Mouse (Mus musculus) mature B cell (primary cell): ENCODE data around the gene Gnb2.

Experiments used
- in situ Hi-C: fragments of 300-500 bp; cut with MboI; formaldehyde crosslinking; loops from 2 replicates; pipeline ENCODE4 v1.14.3; 2019

Gene Gnb2

DNA sequence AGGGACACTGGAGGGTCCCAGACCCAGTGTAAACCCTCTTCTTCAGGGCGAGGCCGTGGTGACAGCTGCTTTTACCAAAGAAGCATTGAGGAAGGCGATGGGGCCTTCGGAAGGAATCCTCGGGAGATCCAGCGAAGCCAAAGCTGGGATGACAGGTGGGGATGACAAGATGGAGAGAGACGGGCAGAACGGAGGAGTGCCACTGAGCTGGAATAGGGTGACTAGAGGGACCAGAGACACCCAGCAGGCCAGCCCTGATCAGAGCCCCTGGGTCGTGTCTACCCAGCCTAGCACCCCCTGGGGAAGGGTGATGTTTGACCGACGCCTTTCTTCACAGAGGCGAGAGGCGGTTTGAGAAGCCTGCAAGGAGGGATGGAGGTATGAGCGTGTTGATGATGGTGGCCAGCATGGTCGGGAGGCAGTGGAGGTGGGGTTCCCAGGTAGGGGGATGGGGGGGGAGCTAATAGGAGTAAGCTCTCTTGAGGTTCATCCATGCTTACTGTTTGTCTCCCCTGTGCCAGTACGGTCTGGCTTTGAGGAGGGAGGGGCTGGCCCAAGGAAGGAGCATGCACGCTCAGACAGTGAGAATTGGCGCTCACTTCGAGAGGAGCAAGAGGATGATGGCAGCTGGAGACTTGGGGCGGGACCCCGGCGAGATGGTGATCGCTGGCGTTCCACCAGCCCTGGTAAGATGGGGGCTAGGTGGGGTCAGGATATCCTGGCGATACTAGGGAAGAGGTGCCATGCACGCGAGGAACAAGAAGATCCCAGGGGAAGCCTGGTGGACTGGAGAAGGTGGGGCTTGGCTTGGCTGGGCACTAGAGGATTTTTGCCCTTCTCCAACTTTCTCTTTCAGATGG is 13.4 kb downstream of the Gnb2 start:
- in situ Hi-C loops, result no loop called here

DNA sequence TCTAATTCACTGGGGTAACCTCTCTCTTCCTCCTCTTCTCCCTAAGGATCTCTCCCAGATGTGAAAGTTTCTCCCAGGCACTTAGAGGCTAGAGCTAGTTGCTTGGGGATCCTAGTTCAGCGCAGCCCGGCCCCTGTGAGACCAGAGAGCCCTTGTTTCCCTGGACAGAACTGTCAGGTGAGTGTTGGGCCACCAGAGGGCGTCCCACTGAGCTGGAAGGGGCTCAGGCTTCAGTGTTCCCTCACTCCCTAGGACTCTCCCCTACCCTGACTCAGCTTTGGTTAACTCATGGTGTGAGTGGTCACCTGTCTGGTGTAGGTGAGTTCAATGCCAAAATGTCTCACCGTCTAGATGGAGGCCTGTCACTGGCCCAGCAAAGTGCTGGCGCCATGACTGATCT is 14.9 kb downstream of the Gnb2 start, which contains the start of gene Gigyf1:
Gigyf1 (plus strand) TSS at position 113 of the 400 bp plus-strand sequence.
- in situ Hi-C loops, result no loop called here

DNA sequence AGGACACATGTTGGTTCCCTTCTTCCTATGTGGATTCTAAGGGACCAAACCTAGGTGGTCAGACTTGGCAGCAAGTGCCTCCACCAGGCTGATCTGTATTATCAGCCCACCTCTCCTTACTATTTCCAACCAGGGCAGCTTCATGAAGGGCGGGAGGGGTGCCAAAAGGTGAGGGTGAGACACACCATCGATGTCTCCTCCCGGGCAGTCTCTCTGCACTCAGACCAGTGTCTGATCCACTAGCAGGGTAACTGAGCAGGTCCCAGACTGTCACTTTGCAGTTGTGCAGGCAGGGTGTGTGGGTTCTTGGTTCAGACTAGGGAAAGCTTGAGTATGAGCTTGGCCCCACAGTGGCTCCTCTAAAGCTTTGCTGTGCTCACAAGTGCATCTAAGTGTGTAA is 18.5 kb downstream of the Gnb2 start:
- in situ Hi-C loops, result no loop called here

DNA sequence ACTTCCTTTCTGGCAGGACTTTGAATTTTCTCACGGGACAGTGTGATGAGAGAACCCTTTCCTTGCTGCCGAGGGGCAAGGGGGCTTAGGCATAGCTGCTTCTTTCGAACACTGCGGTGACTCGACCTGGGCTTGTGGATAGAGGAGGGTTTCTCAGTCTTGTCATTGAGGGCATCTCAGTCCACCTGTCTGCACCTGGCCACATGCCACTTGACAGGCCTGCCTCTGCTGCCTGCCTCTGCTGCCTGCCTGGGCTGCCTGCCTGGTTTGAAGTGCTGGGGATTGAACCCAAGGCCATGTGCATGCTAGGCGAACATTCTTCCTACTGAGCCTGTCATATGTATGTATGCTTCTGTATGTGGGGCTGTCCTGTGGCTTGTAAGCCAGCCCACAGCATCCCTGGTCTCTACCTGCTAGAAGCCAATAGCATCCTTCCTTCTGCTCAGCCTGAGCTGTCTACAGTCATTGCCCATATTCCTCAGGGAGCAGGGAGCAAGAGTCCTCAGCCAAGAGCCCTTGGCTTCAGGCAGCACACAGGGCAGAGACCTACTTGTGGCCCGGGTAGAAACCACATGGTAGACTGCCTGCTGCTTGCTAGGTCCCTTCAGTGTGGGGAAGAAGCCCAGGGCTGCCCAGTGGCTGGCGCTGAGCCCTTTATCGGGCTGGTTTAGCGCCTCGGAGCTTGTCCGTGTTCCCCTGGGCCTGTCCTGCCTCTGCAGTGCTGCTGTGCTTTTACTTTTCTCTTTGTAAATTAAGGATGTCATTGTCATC is 19.2 kb downstream of the Gnb2 start:
- in situ Hi-C loops, result no loop called here

DNA sequence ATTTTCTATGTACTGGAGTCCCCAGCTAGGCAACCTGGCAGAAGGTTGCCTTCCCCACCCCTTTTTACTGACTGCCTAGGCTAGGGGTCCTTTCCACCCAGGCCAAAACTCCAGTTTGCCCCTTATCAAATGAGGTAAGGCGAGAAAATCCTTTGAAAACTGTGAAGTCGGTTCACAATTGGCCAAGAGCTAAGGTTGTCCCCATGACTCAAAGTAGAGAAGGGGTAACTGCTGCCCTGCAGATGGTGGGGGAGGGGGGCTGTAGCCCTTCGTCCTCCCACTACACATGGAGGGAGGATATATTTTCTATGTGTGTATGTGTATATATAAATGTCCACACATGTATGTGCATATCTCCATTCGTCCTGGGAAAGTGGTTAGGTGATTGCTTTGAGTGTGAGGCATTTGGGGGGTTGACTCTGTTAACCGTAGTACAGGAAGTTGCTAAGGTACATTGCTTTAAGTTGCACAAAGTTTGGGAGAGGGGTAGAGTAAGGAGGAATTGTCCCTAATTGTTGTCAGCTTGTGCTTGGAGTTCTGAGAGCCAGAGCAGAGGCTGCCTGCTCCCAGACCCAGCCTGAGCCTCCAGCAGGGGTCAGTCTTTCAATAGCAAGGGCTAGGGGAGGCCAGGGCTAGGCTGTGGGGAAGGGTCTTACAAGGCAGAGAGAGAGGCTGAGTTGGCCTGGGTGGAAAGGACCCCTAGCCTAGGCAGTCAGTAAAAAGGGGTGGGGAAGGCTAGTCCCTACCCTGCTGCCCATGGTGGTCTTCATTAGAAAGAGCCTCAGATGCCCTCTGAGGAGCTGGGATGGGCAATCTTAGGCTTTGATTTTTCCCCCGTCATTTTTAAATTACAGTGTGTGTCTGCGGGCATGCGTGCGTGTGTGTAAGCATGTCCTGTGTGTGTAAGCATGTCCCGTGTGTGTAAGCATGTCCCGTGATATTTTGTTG is 20.2 kb downstream of the Gnb2 start:
- in situ Hi-C loops, result no loop called here

DNA sequence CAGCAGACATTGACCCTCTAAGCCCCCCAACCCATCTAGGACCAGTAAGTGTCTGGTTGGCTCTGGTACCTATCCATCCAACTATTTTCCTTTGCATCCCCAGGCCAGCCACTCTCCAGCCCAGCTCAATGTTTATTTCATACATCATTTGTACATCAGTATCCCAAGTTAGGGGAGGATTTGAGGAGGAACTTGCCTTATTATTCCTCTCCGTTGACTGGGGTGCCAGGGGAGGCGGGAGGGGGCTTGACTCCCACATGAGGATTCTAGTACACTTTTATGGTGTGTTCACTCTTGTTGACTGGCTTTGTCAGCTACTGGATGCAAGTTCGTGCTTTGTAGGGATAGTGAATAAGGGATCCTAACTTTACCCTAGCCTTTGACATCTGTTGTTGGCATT is 21.6 kb downstream of the Gnb2 start:
- in situ Hi-C loops, result no loop called here

DNA sequence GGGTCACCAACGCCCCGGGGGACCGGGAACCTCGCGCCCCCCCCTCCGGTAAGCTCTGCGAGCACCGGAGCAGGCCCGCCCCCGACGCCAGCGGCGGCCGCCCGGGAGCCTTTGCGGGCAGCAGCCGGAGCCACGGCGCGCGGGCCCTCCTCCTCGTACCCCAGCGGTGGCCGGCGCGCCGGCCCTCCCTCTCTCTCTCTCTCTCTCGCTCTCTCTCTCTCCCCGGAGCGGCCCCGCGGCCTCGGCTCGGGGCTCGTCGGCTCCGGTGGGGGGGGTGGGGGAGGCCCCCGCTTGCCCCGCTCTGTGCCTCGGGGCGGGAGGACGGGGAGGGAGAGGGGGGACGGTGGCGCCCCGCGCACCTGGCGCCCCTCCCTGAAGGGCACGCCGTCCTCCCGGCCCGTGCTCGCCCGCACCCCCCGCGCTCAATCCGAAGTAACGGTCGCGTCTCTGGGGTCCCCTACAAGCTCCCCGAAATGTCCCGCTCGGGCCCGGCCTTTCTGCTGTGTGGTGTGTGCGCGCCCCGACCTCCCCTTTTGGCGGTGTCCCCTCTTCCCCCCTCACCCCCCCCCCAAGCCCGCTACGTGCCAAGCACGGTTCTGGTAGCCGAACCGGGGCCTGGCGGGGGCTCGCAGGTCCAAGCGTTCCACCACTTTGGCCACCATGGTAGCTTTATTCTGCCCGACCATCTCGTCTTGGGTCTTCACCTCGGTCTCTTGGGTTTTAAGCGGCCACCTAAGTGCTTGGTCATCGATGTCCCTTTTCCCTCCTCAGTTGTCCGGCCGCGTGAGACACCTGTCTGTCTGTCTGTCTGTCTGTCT is 22.5 kb downstream of the Gnb2 start:
- in situ Hi-C loops, result no loop called here

DNA sequence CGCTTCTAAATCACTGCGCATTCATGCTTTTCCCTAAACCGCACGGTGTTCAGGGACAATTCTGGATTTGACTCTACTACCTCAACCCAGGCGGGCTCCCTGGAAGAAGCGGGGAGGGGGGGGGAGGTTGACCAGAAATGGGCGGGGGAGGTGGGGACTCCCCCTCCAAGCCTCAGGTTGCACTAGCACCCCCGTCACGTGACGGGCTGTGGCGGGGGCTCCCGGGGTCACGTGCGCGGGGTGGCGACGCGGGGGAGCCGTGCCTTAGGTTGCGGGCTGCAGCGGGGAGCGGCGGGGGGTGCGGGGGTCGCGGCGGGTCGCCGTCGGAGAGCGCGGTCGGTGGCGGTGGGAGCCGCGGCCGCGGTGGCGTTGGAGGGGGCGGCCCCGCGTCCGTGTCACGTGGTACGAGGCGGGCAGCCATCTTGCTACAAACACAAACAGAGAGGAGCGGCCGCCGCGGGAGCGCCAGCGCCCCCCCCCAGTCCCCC is 23.3 kb downstream of the Gnb2 start:
- in situ Hi-C loops, result no loop called here

DNA sequence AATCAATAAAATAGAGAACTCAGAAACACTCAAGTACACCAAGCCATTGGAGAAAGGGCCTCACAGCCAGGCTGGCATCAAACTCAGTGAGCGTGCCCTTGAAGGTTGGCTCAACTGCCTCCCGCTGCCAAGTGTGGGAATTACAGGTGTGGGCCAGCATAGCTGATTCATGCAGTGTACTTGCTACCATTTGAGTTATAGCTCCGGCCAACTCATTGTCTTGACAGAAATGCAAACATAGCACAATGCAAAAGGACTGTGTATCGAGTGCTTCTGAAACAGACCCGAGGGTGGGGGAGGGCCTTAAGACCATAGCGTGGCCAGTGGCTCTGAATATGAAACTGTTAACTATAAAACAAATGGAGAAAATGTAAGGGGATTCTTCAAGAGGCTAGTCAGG is 29.3 kb downstream of the Gnb2 start:
- in situ Hi-C loops, result no loop called here

DNA sequence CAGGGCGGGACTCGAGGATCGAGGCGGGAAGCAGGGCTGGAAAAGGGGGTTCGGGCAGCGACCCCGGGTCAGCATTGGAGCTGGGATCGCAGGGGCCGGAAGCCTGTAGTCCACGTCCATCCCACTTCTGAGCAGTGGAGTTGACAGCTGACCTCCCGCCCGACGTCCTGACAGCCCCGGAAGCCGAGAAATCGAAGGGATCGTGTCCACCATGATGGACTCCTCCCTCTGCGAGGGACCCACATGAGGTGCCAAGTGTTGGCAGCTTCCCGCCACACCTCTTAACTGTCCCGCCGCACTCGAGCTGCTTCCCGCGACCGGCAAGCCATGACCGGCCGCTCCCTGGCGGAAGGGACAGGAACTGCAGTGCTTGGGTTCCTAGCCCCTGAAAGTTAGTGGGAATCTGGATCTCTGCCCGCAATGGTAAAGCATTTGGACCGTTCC is 30.6 kb downstream of the Gnb2 start:
- in situ Hi-C loops, result no loop called here

DNA sequence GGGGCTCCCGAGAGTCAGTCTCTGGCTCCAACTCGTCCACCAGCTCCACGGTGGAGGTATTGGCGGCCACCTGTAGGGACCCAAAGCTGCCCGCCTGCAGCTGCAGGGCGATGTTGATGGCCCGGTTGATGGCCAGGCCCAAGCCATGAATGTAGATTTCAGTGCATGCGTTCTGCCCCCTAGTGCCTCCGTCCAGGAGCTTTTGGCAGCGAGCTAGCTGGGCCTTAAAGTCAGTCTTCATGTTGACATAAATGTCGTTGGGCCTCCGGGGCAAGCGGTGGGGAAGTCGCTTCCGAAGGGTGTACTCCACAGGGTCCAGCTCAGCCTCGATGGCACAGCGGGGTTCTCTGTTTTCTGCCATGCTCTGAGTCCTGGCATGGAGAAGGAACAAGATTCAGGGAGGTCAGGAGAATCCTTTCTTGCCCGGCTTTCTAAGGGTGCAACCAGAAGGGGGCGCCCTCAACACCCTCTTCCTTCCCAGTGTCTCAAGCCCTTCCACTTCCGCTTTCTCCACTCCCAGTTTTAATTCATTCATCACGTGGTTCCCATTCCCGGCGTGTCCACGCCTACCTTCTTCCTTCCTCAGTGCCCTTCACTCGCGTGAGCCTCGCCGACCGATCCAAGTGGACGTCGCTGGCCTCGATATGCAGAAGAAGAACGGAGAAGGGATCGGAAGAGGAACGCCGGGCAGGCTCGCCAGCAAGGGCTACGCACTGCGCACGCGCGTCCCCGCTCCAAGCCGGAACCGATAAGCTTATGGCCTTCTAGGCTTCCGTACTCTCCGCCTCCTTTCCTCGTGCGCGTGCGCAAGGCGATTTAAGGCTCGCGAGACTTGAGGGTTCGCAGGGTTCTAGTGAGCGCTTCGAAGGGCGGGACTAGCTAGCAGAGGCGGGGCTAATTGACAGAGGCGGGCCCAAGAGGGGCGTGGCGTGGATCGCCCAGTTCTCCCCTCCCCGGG is 31.3 kb downstream of the Gnb2 start, which contains the start of gene Pop7:
Pop7 (minus strand) TSS at position 810 of the 958 bp plus-strand sequence.
- in situ Hi-C loops, result no loop called here

DNA sequence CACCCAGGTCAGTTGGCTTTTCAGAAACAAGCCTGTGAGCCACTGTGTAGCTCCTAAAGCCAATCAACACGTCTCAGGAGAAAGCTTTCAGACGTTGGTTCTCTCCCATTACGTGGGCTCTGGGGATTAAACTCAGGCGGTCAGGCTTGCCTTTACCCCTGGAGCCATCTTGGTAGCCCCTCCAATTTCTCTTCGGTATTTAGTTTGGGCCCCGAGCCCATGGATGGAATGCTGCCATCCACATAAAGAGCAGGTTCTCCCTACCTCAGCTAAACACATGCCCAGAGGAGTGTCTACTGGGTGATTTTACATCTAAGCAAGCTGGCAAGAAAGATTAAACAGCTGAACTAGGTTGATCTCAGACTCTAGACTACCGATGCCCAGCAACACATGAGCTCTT is 33.1 kb downstream of the Gnb2 start:
- in situ Hi-C loops, result no loop called here

DNA sequence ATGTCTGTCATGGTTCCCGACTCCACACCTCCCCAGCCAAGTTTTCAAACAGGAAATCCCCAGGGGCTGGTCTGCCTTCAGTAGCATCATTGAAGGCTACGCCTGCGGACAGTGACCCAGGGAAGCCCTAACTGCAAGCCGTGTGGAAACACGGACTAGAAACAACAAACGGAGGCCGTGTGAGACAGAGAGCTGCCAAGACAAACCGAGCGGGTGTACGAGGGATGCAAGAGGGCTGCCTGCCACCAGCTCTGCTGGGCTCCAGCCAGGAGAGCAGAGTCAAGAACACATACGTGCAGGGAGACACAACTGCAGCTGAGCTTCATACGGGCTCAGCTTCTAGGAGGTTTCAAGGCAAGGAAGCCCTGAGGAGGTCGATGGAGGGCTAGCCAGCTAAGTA is 39.5 kb downstream of the Gnb2 start:
- in situ Hi-C loops, result no loop called here

DNA sequence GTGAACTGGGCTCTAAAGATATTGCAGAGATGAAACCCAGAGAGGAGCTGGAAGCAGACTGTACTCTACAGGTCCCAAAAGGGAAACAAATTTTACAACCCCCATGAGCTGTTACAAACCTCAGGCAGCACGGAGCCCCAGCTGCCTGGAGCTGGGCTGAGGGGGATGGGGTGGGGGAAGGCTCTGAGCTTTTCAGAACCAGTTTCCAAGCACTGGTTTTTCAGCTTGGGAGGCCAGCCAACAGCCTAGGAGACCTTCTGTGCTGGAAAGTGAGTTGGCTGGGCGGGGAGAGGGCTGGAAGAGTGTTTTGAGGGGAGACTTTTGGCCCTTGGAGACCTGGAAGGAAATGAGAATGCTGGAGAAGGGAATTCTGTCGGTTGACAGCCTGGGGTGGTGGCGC is 41.8 kb downstream of the Gnb2 start:
- in situ Hi-C loops, result no loop called here

DNA sequence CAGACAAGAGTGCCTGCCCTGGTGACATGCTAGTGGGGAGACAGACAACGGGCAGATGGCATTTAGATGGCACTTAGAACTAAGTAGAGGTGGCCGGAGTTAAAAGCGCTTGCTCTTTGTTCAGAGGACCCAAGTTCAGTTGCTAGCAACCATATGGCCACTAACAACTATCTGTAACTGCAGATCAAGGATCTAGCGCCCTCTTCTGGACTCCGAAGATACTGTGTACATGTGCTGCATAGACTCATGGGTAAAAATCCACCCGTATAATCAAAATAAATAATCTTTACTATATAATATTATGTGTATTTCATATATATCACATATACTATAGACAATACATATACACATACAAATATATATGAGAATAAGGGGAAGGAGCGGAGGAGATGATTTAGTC is 45.7 kb downstream of the Gnb2 start:
- in situ Hi-C loops, result no loop called here

DNA sequence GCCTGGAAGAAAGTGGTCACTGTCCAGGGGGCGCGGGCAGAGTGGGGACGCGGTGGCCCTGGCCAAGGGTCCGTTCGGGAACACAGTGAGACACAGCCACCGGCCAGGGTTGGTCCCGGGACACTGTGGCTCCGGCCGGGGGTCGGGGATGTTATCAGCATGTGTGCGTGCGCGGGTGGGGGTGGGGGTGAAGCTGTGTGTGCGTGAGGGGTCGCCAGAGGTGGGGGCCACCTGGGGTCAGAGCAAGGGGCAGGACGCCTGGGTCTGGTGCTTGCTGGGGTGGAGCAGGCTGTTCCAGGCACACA is 47.5 kb downstream of the Gnb2 start:
- in situ Hi-C loops, result no loop called here

DNA sequence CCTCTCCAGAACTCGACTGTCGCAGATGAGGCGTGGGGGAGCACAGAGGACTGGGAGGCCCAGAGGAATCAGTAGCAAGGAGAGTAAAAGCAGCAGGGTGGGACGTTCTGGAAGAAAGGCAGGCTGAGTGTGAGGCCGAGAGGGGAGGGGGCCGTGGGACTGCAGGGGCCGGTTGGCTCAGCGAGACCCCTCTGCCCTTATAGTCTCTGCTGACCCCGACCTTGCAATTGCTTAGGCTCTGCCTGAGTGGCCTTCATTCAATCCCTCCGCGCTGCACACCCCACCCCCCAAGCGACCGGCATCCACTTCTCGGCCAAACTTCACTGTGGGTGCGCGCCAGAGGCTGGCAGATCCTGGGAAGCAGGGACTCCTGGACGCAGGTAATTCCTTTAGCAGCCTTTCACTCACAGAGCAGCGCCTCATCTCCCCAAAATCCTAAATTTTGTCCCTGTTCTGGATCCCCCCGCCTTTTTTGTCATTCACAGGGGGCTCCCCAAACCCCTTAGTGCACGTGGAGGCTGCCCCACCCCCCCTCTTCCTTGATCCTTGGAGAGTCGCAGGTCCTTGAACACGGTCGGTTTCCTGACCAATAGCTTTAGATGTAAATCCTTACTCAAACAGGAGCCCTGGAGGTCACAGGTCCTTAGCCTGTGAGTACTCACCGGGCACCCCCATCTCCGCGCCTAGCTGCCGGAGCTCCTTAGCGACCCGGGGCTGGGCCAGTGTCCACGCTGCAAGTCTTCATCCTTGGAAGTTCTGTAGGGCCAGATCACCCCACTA is 48.0 kb downstream of the Gnb2 start:
- in situ Hi-C loops, result no loop called here

DNA sequence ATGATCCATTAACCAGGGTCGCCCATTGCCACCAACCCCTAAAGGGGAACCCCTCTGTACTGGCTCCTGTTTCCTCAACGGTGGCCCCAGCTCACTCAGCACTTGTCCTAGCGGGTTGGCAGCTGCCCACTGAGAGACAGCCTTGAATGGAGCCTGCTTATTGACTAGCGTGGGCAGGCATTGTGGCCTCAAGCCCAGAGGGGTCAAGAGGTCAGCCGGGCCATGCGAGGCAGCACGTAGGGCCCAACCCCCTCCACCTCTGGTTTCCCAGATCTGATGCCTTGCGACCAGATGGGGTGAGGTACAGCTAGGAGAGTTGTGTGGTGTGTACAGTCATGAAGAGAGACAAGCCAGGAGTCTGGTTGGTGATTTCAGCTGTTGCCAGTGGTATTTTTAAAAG is 51.4 kb downstream of the Gnb2 start:
- in situ Hi-C loops, result no loop called here

DNA sequence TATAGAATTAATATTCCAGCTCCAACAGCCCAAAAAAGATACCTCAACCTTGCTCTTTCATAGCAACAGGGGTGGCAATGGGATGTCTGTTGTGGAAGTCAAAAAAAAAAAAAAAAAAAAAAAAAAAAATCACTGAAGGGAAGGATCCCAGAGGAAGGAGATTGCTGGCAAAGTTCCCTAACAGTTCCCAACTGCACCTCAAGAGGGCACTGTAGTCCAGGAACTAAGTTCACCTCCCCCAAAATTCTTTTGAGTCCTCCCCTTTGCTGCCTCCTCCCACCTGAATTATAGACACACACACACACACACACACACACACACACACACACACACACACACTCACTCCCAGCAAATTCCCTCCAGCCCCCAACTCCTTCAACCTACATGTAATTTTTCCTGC is 52.2 kb downstream of the Gnb2 start:
- in situ Hi-C loops, result no loop called here
